Mouse (Mus musculus) embryo, embryonic 11.5 days (tissue): ENCODE results near the gene Mmab.

Experiments used
- DNase-seq: peaks from one replicate; pipeline ENCODE4 v3.0.0-alpha.2; 2012; ENCODE audit warnings: low read depth, low spot score

Mmab gene

DNA sequence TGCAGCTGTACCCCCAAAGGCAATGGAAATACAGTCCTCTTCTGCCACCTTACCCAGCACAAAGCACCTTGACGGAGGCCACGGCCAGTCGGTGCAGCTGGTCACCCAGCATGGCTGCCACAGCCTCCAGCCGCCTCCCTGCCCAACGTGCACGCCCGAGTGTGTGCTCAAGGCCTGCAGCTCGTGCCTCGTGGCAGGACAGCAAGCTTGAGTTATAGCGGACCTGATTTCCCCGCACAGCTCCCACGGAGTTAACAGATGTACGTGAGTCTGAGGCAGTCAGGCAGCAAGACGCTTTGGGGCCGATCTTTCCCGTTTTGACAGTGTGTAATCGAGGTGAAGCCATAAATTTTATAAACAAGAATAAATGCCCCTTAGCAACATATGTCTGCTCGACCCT is 15.2 kb downstream of the Mmab start:
- DNase-seq = no peak

DNA sequence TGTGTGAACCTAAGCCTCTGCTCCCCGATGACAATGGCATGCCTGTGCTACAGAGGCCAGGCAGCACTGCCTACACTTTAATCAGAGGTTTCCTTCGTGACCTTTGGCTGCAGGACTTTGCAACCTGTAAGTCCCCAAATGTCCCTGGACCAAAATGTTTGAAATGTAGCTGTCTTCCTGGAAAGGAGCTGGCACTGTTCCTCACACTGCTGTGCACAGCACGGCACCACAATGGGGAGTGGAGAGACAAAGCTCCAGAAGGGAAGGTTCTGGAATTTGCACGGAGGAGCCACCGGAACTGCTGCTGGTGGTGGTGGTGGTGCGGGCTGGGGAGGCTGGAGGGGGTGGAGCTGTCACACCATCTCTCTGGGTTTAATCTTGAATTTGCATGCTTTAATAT is 17.1 kb downstream of the Mmab start:
- no peak for DNase-seq

DNA sequence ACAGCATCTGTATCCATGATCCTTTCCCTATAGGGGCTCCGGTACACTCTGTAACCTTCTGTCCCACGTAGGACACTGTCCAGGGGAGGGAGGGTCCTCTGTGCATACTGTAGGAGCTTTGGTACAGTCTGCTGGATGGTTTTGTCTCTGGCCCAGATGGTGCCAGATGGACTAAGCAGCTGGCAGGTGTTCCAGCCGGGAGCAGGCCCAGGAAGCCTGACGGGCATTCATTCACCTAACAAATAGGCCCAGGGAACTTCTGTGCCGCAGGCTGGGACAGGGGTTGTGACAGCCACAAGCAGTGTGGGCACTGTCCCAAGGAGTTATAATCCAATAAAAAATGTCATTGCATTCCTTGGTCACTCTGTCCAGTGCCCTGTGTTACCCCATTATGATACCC is 19.9 kb downstream of the Mmab start:
- no peak for DNase-seq

DNA sequence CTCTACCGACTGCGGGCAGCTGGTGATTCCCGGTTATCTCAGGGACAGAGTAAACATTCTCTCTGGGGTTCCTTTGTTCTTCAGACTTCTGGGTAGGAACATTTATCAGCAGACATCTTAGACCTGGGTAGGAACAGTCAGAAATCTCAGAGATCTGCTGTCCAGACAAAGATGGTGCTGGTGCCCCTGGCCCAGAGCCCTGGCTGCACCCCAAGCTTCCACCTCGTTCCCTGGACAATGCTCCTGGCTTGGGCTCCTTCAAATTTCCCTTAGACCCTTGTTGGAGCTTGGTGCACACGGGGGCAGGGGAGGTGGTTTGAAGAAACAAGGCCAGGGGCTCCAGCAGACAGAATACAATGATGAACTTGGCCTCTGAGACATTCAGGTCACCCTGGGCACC is 21.3 kb downstream of the Mmab start:
- DNase-seq = no peak

DNA sequence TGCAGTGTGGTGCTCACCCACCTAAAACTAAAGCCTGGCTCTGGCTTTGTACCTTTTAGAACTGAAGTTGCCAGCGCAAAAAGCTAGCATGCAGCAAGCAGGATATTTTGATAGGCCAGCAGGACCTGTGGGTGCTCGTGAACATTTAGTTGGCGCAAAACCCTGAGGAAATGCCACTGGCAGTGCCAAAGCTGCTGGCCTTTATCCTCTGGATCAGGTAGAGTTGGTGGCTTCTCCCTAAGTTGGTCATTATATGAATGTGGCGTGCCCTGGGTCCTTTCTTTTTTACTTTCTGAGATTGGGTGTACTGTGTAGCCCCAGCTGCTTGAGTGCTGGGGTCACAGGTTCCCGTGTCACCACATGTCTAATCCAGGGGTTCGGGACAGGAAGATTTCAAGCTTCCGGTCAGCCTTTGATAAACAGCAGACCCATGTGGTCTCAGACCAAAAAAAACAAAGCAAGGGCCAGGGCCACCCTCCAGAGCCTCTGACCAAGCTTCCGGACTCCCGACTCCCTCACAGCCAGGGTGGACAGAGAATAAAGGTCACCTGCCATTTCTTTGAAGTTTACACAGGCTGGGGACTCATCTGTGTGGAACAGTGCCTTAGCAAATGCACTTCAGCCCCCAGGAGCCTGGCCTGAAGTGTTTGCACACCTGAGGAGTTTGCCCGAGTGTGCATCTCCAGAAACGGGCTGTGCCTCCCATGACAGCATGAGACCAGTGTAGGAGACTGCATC is 22.1 kb downstream of the Mmab start:
- DNase-seq = no peak

DNA sequence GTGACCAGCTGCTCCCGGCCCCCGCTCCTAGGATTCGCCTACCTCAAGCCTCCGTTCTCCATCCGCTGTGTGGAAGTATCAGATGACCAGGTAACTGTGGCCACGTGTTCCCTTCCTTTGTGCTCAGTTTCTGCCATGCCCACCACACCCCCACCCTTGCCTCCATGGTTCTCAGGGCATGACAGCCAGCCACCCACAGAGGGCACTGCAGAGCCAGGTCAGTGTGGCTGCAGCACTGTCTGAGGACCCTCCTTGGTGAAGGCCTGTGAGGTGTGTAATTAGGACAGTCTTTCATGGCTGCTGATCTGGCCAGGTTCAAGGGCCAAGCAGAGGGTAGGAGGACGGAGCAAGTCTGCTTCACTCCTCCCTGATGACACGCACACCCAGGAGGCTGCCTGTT is 25.3 kb downstream of the Mmab start:
- no peak for DNase-seq

DNA sequence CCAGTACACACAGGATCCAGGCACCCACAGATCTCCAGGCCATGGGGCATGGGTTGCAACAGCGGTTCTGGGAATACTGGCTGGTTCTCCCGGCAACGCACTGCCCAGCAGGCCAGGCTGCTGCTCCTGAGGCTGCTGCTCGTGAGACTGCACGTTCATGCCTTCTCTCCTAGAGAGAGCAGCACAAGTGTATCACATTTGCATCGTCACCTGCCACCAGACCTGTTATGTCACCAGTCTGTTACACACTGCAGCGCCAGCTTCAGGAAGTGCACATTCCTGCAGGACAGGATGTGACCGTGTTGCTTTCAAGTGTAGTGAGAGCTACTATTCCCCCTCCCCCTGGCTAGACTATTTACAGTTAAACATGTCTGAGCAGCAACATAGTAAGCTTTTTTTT is 27.0 kb downstream of the Mmab start:
- DNase-seq = no peak

DNA sequence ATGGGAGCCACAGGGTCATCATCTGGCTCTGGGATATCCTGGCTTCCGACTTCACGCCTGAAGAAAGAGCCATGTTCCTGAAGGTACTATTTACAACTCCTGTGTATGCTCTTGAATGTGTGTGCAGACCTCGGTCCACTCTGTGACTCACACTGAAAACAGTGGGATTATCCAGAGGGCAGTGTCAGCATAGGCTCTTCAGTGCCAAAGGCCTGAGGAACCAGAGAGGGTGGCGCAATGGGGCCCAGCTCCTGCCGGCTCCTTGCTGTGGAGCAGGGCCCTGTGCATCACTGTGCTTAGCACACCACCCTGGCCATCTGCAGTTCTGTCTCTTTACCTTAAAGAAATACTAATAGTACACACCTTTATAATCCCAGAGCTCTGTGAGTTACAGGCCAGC is 28.3 kb downstream of the Mmab start:
- DNase-seq = no peak

DNA sequence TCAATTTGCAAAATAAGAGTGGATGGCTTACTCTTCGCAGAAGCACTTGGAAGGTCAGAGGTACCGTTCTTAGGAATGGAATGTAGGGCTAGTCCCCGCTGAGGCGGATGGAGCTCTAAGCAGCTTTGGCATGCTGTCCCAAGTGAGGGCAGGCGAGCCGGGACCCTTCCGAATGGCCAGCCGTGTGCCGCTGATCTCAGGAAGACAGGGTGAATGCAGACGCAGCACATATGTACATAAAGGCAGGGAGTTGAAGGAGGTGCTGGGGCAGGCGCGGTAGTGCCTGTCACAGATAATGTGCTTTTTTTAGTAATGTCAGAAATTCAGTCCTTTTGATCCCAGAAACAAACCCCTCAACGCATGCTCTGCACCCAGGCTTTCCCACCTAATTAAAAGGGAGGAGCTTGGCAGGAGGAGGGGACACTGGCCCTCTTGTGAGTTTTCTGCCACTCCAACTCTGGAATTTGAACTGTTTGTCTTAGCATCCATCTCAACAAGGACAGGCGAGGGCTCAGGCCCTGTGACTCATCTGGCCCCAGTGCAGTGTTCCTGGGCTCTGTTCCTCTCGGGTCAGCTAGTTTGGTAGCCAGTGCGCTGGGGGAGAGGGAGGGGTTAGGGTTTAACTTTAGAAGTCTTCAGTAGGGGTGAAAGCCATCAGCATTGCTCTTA is 30.7 kb downstream of the Mmab start:
- no peak for DNase-seq

DNA sequence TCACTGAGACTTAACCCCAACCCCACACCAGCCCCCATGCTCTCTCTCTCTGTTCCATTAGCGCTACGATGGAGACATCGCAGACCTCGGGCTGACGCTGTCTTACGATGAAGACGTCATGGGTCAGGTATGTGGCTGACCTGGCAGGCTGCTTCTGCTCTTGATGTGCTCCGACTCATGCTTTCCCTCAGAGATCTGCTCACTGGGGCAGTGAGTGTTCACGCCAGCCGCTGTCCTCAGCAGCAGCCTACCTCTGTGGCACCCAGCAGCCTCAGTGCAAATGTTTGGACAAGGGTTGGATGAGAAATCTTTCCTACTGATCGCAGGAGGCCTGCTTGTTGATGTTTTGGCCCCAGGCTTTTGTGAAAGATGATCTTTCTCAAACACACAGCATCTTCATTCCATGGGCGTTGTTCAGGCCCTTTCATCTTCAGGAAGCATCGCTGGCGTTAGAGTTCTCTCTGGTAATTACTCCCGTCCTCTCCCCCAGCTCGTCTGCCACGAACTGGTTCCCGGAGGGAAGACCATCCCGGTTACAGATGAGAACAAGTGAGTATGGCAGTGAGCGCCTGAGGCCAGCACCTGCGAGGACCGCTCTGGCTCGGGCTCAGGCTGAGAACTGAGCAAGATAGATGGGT is 31.4 kb downstream of the Mmab start:
- DNase-seq = peak; percentile 13

DNA sequence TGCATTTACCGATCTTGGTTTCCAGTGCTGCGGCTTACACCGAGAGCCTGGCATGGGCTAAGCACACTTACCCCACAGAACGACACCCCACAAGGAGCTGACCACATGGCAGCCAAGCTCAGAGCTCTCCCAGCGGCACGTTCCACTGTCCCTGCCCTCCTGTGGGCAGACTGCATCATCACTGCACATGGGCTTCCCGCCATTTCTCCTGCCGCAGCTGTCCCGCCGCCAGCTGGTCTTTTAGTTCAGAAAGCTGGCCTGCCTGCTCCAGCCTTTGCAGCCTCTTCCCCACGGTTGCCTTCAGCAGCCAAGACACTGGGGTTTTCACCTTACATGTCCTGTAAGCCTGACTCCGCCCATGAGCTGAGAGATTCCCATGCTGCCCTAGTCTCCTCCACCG is 33.4 kb downstream of the Mmab start:
- no peak for DNase-seq

DNA sequence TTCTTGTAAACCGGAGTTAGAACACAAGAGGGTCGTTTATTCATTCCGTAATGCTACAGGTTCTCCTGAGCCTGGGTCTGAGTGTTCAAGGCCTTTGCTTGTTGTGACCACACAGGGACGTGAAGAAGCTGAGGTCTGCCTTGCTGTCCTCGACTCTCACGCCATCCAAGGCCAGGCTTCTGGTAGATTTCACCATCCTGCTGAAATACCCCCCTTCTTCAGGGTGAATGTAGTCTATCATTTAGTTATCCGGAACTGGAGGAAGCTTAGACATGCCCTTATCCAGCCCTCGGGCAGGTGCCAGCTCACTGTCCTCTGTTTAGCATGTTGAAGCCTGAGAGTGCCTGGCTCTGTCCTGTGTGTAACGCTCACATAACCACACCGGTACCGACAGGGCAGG is 35.0 kb downstream of the Mmab start:
- no peak for DNase-seq

DNA sequence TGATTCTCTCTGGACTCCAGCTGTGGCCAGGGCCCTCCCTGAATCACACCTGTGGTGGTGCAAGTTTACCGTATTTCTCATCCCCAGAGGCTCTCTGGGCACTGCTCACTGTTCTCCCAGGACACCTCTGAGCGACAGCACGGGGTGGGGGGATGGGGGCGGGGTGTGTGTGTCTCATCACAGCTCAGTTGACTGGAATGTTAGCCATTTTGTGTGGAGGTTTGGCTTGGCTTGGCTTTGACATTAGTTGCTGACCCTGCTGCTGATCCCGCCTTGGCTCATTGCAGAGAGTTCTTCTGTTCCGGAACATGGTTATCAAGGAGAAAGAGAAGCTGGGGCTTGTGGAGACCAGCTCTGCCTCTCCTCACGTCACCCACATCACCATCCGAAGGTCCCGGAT is 36.0 kb downstream of the Mmab start:
- DNase-seq = no peak

DNA sequence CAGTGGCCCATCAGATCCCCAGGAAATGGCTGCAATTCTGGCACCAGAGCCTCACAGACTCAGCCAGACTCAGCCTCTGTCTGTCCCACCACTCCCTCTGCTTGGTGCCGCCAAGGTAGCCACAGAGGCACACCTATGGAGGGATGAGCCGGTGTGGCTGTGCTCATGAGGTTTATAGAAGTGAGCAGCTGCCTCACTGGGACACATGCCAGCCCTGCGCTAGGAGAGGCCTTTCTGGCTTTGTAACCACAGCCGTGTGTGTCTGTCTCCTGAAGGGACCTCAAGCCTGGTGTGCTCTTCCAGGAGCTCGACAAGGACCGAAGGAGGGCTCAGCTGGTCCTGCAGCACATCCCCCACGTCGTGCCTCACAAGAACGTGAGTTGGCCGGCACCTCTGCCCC is 36.6 kb downstream of the Mmab start:
- DNase-seq = no peak

DNA sequence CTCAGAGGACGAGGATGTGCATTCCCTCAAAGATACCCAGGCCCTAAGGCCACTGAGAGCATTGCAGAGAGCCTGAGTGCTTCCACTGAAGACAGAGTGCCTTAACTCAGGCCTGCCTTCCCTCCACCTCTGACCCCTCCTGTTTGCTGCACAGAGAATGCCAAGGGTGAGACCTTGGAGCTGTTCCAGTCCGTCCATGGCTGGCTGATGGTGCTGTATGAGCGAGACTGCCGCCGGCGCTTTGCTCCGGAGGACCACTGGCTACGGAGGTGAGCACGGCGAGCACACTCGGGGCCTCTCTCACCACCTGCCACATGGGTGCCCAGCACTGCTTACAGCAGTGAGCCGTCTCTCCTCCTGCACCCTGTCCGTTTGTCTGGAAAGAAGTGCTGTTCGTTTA is 37.3 kb downstream of the Mmab start:
- no peak for DNase-seq

DNA sequence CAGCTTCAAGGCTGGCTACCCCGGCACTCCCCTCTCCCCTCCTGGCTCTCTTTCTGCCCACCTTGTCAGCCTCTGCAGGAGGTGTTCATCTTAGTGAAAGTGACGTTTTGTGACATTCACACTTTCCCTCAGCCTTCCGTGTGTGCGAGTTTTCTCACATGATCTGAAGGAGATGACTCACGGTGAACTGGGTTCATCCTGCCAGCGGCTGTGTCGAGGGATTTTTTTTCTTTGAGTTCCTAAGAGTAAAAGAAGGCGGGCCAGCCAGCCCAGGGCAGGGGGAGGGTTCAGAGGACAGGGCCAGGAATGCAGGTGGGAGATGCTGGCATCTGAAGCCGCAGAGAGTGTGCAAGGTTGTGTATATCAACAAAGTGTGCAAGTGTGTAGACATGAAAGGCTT is 50.7 kb downstream of the Mmab start:
- no peak for DNase-seq

DNA sequence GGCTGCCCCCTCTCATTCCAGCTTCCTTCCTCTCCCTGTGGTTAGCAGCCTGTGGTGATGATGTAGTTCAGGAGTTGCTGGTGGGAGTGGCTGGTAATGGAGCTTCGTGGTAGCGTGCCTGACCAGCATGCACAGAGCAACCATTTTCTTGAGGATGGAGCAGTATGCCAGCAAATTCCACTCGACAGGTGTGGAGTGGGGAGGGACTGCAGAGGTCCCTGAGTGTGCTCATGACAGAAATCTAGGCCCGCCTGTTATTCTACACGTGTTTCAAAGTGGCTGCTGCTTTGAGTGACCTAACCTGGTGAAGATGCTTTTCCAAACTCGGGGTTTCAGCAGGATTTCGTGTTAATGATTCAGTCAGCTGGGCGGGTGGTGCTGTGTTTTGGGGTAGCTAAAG is 59.4 kb downstream of the Mmab start:
- no peak for DNase-seq

DNA sequence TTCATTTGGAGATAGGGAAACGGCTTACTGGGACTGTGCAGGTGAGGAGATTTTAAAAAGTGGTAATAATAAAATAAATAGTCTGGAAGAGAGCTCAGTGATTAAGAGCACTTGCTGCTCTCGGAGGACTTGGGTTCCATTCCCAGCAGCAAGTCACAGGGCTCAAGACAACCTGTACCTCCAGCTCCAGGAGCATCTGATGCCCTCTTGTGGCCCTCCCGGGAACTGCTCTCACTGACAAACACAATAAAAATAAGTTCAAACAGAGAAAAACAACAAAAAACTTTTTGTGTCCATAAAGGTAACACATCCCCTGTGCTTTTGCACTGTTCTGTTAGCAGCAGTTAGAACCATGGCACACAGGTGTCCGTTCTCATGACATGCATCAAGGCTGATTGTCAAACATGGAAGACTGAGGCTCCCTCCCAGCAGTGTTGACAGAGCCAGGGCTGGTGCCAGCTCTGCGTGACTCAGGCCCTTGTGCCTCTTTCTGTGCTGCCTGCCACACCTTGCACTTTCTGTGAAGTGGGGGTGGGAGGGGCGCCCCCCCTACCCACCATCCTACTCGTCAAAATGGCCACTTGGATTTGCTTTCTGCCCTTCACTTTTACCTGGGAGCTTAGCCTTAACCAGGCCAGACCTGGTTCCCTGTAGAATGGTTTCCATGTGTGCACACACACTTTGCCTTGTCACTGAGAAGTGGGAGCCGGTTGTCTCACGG is 60.5 kb downstream of the Mmab start:
- no peak for DNase-seq
